Mouse (Mus musculus) embryonic facial prominence, embryonic 13.5 days (tissue): ENCODE data around the gene Gm49369. TPM values are rescaled to one million over a fixed set of nuclear protein-coding genes. Genes with fewer than 3 reads are reported as not detected.
"Not testable (repeated sequence)": the region's sequence is repeated elsewhere in the genome, so short reads cannot be mapped to it uniquely, and the experiment has no call there.

Experiments
- ATAC-seq: fragments of 200-750 bp; cut with Nextera tagmentation; 2 replicates; pipeline ENCODE4 v1.8.0; 2017; ENCODE audit warnings: low read depth; ENCODE audit not compliant: insufficient number of reproducible peaks, insufficient read depth, low FRiP score, low TSS enrichment
- H3K27ac ChIP-seq: fragments of 300-500 bp; sonication (generic); 2 replicates; pipeline ENCODE4 v1.5.1; 2015; ENCODE audit warnings: moderate library complexity, mild to moderate bottlenecking, inconsistent platforms
- H3K27me3 ChIP-seq: fragments of 300-500 bp; sonication (generic); 2 replicates; pipeline ENCODE4 v1.6.1; 2015; ENCODE audit warnings: mild to moderate bottlenecking, inconsistent platforms
- H3K36me3 ChIP-seq: fragments of 300-500 bp; sonication (generic); 2 replicates; pipeline ENCODE4 v1.6.1; 2015; ENCODE audit warnings: mild to moderate bottlenecking, inconsistent platforms
- H3K4me1 ChIP-seq: fragments of 300-500 bp; sonication (generic); 2 replicates; pipeline ENCODE4 v1.6.1; 2015; ENCODE audit warnings: inconsistent platforms
- H3K4me2 ChIP-seq: fragments of 300-500 bp; sonication (generic); 2 replicates; pipeline ENCODE4 v1.6.1; 2015; ENCODE audit warnings: moderate library complexity, mild to moderate bottlenecking, inconsistent platforms
- H3K4me3 ChIP-seq: fragments of 300-500 bp; sonication (generic); 2 replicates; pipeline ENCODE4 v1.5.1; 2015; ENCODE audit warnings: mild to moderate bottlenecking, inconsistent platforms
- H3K9ac ChIP-seq: fragments of 300-500 bp; sonication (generic); 2 replicates; pipeline ENCODE4 v1.6.1; 2015; ENCODE audit warnings: mild to moderate bottlenecking, inconsistent platforms
- H3K9me3 ChIP-seq: fragments of 300-500 bp; sonication (generic); 2 replicates; pipeline ENCODE4 v1.6.1; 2016; ENCODE audit warnings: inconsistent platforms
- WGBS: fragments of 180-500 bp; shearing (Covaris S2); methylation state at CpG from one replicate; pipeline ENCODE4 v1.1.7; 2015; ENCODE audit warnings: mixed read lengths; 5-methylcytosine and 5-hydroxymethylcytosine counted together
- polyA plus RNA-seq: library from polyadenylated mRNA; unstranded; fragments of >200 nt; fragmentation: Nextera tagmentation; extraction: Ambion mirVana; gene quantifications from 2 replicates; pipeline ENCODE4 v1.2.1, GENCODE M21; 2015

Gm49369 gene
- polyA plus RNA-seq, 1 experiment from 2014 or later = not detected

DNA sequence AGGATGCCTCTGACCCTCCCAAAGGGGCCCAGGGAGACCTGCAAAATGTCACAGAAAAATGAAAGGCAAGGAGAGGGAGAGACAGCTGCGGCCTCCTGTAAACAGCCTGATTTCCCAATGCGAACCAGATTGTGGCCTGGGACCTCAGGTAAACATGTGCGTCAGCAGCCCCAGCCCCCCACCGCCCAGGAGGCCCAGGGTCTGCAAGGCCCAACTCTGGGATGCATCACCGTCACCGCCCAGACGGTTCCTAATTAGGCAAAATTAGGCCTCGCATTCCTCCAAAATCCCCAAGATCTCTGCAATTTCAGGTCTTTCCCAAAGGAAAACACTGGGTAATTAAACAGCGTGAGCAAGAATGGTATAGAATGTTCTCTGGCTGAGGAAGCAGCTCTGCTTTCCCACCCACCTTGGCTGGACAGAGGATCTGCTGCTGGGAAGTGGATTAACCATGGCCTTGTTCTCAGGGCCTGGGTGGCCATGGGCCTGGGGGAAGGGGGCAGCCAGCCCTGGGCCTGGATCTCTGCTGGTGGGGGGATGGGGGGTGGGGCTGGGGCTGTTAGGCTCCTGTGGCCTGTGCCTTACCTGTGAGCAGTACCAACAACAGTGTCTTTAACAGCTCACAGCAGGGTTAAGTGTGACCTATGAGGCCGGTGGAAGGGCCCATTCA lies 60.7 kb downstream of the Gm49369 start:
- ATAC-seq, H3K9ac ChIP-seq, H3K36me3 ChIP-seq, H3K4me2 ChIP-seq, H3K9me3 ChIP-seq, H3K27me3 ChIP-seq, H3K4me3 ChIP-seq: not testable (repeated sequence)
- Histone ChIP-seq H3K4me1 (peaks cover 20% of the 10 kb centered on the region), H3K27ac (peak overlapping the region; percentile 73)
- 28% methylated on average over 7 of the region's 10 CpGs for WGBS

Other genes starting within 250 kb of the Gm49369 start
- gene Gm39115, start 246.6 kb downstream of the Gm49369 start, polyA plus RNA-seq = not detected in 2 replicates
- gene Gm45337, start 238.1 kb downstream of the Gm49369 start, polyA plus RNA-seq = not detected in 2 replicates
- gene Gm29735, start 225.6 kb downstream of the Gm49369 start, polyA plus RNA-seq = not detected in 2 replicates
- gene Gm4553, start 216.9 kb downstream of the Gm49369 start, polyA plus RNA-seq = not detected in 2 replicates
- not detected in 2 replicates for gene Krtap5-2, start 206.7 kb downstream of the Gm49369 start, polyA plus RNA-seq
- not detected in 2 replicates for gene Gm10153, start 192.3 kb downstream of the Gm49369 start, polyA plus RNA-seq
- gene Krtap5-3, start 181.3 kb downstream of the Gm49369 start, polyA plus RNA-seq = not detected in 2 replicates
- not detected in 2 replicates for gene Gm7579, start 170.8 kb downstream of the Gm49369 start, polyA plus RNA-seq
- gene Krtap5-5, start 152.7 kb downstream of the Gm49369 start, polyA plus RNA-seq = not detected in 2 replicates
- not detected in 2 replicates for gene Gm40460, start 141.6 kb downstream of the Gm49369 start, polyA plus RNA-seq
- not detected in 2 replicates for gene Gm2431, start 124.3 kb downstream of the Gm49369 start, polyA plus RNA-seq
- not detected in 2 replicates for gene Gm4559, start 108.3 kb downstream of the Gm49369 start, polyA plus RNA-seq
- gene Krtap5-1, start 85.5 kb downstream of the Gm49369 start, polyA plus RNA-seq = not detected in 2 replicates
- not detected in 2 replicates for gene Krtap5-4, start 79.1 kb downstream of the Gm49369 start, polyA plus RNA-seq
- 2.5 and 3.3 TPM in 2 replicates for gene Ifitm10, start 8.9 kb downstream of the Gm49369 start, polyA plus RNA-seq
- 210 and 222 TPM in 2 replicates for gene Ctsd, start 5.4 kb upstream of the Gm49369 start, polyA plus RNA-seq
- 0.37 and 0.66 TPM in 2 replicates for gene Syt8, start 52.2 kb upstream of the Gm49369 start, polyA plus RNA-seq
- gene Tnni2, start 59.1 kb upstream of the Gm49369 start, polyA plus RNA-seq = 7.7 and 8.4 TPM in 2 replicates
- 28.5 and 29.2 TPM in 2 replicates for gene Lsp1, start 78.1 kb upstream of the Gm49369 start, polyA plus RNA-seq
- 3.8 and 5.8 TPM in 2 replicates for gene Tnnt3, start 116.2 kb upstream of the Gm49369 start, polyA plus RNA-seq
- gene Mrpl23, start 150.0 kb upstream of the Gm49369 start, polyA plus RNA-seq = 36.0 and 36.7 TPM in 2 replicates